Mouse (Mus musculus) gastrocnemius, adult 18-20 months (tissue): Measurements from ENCODE around the gene Sema4g. TPM values are rescaled to one million over a fixed set of nuclear protein-coding genes. Genes with fewer than 3 reads are reported as not detected.

Source experiments
- DNase-seq: peaks from one replicate; pipeline ENCODE4 v3.0.0; 2021; ENCODE audit warnings: low spot score
- total RNA-seq, 2 experiments: library from RNA; stranded (reverse); gene quantifications; 2 replicates each; pipeline ENCODE4 v1.2.3; 2021

Sema4g gene
- total RNA-seq, 2 experiments from 2014 or later = 0.16 to 0.19 TPM

DNA sequence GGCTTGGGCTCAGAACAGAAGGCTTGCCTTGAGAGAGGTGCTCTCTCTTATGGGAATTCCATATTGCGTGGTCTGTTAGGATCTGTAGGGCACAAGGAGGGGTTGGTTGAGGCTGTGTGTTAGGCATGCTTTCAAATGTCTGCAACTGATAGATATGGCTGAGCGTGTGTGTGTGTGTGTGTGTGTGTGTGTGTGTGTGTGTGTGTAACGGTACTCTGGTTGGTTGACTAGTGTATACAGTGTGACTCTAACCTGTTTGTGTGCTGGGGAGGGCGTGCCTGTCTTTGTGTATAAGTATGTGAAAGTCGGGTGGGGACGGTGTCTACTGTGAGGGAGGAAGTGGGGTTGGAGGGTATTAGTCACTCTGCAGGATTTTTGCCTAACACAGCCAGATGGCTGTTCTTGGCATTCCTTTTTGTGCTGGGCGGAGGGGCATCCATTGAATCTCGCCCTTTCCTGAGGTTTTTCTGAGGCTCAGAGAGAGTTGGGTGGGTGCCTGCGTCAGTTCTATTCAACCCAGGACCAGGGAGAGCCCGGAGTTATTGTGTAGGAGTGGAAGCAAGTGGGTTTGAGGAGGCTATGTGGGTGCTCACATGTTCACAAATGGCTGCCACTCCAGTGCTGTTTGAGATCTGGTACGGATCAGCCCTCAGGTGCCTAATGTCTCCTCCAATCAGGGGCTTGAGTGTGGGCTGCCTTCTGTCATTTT lies 59.2 kb downstream of the Sema4g start:
- DNase-seq = peak; percentile 59

GRCm38 (mm10) chr19:45048644-45049365 lies 59.9 kb downstream of the Sema4g start:
- no peak for DNase-seq

DNA sequence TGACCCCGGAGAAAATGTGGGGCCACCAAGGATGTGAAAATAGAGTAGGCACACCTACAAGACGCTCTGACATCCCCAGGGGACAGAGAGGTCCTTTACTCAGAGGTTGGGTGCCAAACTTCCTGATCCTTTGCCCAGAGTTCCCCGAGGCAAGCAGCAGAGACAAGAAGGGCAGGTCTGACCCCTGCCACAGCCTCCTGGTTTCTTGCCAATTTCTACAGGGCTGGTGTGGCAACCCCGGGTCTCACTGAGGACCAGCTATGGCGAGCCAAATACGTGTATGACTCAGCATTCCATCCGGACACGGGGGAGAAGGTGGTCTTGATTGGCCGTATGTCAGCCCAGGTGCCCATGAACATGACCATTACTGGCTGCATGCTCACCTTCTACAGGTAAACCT lies 60.6 kb downstream of the Sema4g start:
- no peak for DNase-seq

Other genes with a start within 250 kb of the Sema4g start
- not detected for gene Pax2, start 233.1 kb upstream of the Sema4g start, total RNA-seq
- 10 to 100 TPM; 10.5 to 11.5 TPM for gene Slf2, start 58.0 kb upstream of the Sema4g start, total RNA-seq
- 10 to 100 TPM; 17.8 to 20.8 TPM for gene Twnk, start 16.6 kb downstream of the Sema4g start, total RNA-seq
- gene Mrpl43, start 17.3 kb downstream of the Sema4g start, total RNA-seq = 10 to 100 TPM; 34.2 to 35.3 TPM
- 10 to 100 TPM; 17.5 to 25.8 TPM for gene Lzts2, start 25.3 kb downstream of the Sema4g start, total RNA-seq
- 1 to 10 TPM; 4.7 to 5.4 TPM for gene Pdzd7, start 56.6 kb downstream of the Sema4g start, total RNA-seq
- gene Sfxn3, start 58.4 kb downstream of the Sema4g start, total RNA-seq = 10 to 100 TPM; 23.2 to 24.9 TPM
- 10 to 100 TPM in 1 of 2 experiments, 1 to 10 TPM in 1; 6.3 to 11.2 TPM for gene Kazald1, start 86.1 kb downstream of the Sema4g start, total RNA-seq
- gene Tlx1, start 161.6 kb downstream of the Sema4g start, total RNA-seq = not detected
- gene Lbx1, start 246.7 kb downstream of the Sema4g start, total RNA-seq = 10 to 100 TPM; 62.4 to 63.1 TPM